Mouse (Mus musculus): Measurements from ENCODE around the gene Tnfsf15.

Gene Tnfsf15

DNA sequence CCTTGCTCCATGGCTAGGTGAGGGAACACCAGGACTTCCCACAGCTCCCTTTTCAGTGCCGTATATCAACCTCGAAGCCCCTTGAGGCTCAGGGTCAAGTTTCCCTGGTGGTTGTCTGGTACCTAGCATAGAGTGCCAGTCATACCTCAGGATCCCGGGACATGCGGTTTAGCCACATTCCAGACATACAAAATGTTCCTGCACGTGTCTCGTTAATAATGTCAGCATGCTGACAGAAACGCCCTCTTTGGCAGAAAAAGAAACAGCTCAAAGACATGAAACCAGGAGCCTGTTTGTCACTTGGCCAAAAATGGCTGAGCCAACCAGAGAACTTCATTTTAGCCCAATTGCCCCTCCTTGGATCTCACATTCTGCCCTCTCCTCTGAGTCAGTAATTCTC is 2.8 kb downstream of the Tnfsf15 start:
- no peak for DNase-seq

DNA sequence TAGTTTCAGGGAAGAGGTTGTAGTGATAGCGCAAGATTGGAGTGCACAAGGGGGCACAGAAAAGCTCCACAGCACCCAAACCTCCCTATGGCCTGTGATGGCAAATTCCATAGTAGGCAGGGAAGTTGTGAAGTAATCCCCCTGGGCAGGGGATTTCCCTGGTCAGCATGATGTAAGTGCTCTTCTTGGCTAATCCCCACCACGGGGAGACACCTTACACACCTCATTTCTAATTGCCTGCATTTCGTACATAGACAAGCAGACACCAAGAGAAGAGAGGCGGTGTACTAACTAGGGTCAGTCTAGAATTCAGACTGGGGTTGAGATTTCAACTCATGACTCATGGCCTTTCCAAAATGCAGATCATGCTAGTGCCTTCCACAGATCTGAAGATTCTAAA is 4.2 kb downstream of the Tnfsf15 start:
- DNase-seq, result no peak

DNA sequence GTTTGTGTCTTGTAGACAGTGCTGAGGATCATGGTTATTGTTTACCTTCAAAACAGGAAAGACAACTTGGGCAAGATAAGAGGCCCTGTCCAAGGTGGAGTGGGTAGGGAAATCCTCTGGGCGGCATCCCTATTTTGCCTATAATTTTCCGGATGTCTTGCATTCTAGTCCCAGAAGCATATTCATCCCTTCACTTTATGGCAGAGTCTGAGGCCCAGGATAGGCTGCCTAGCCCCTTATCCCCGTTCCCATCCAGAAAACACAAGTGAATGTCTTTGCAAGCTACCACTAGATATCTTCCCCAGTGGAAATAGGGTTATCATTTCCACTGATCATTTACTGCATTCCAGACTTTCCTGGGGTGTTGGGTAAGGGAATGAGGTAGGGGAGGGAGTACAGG is 4.9 kb downstream of the Tnfsf15 start:
- no peak for DNase-seq

DNA sequence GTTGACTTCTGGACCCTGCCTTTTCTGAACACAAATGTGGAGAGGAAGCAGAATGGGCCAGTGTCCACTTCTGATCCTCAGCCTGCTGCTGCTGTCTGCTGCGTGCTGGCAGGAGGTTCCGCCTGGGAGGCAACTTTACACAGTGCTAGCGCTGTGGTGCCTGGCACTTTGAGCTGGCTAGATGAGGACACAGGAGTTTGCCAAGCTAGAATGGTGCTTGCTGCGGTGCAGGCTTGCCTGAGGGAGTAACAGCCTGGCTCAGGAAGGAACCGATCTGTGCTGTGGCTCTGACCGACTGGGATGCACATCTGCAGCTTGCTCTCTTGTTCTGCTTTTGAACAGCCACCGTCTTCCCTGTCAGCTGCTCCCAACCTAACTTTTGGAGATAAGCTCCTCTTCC is 5.4 kb downstream of the Tnfsf15 start:
- peak; percentile 39 for DNase-seq

DNA sequence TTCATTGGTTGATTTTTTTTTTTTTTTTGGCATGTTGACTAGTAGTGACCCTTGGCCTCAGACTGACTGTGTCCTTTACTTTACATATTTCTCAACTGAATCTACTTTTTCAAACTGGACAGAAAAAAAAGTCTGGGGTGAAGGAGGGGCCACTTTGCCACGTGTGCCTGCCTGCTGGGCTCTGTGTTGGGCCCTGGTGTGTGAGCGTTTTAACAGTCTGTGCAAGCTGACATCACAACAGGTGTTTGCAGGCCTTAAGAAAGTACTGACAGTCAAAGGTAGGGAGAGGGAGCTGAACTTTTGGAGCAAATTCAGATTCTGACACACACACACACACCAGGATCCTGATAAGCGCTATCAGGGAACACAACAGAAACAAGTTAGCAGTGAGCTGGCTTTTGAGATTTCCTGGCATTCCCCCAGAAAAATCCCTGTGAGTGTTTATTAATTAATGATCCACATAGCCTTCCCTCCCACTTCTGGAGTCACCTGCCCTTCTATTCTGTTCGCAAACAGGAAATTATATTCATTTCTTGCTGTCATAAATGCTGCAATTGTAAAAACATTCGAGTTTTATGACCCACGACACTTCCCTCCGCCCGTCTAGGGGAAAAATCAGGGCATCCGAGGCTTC is 6.4 kb downstream of the Tnfsf15 start:
- no peak for DNase-seq

DNA sequence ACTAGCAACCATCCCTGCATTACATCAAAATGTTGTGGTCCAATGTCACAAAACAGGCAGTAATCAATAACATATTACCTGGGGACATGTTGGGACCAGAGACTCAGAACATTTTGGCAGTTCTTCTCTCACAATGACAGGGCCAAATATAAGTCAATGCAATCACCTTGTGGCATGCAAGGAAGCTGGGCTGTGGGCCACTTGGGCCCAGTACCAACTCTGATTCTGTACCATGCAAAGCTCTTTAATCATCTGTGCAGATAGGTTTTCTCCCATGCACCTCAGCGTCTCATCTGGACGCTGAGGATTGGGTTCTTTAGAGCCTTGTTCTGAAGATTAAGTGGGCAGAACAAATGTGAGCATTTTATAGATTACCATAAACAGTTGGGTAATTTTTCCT is 13.6 kb downstream of the Tnfsf15 start:
- DNase-seq, result no peak

DNA sequence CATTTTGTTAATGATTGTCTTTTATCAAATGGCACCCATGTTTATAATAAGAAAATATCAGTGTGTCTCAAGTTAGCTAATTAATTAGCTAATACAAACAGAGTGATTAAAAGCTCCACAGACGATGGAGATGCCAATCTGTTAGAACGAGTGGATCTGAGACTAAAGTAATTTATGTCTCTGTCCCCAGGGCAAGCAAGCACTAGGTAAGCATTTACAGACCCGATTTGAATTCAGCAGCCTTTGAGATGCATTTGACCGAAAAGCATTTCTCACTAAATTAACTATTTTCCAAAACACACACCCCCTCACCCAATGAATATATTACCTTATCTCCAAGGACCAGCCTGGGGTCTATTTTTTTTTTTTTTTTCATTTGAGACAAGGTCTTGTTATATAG is 18.2 kb downstream of the Tnfsf15 start:
- DNase-seq, result no peak

DNA sequence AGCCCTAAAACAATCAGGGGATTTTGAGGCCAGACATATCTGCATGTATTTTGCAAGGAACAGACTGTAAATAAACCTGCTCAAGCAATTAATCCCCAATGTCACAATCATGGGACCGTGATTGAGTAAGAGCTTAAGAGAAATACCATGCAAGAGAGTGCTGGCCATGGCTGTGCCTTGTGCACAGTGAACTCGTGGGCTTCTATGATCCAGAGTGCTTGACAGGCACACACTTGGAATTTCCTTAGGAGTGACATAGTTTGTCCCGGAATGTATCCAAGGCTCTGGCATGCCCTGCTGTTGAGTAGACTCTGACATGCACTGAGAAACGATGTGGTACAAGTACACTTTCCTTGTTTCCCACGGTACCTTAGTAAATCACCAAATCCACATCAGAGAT is 18.9 kb downstream of the Tnfsf15 start:
- DNase-seq, result no peak

DNA sequence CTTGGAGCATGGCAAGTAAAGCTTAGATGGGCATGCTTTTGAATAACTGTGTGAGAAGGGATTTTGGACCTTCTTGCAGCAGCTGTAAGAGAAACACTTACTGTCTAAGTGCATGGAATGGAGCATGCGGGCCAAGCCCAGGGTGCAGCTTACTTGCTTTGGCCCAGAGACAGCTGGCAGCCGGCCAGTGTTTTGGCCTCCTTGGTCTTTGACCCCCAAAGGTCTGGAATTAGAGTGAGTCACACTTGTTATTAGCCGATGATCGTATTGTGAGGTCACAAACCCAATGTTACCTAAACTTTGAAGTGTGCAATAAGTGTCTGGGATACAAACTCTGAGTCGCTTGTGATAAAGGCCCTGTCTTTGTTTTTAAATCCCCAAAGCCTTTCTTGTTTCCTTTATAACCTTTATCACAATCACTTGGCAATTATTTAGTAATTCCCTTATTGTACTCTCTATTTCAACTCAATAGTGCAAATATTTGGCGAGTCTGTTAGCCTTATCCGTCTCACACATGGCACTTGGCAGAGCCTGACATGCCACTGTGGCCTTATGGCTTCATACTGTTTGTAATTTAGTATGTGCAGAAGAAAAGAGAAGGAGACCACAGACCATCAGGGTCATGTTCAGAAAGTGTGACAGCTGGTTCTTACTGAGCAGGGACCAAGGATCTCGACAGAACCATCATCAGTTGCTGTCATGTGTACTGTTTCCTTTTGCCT is 26.8 kb downstream of the Tnfsf15 start:
- DNase-seq, result no peak

DNA sequence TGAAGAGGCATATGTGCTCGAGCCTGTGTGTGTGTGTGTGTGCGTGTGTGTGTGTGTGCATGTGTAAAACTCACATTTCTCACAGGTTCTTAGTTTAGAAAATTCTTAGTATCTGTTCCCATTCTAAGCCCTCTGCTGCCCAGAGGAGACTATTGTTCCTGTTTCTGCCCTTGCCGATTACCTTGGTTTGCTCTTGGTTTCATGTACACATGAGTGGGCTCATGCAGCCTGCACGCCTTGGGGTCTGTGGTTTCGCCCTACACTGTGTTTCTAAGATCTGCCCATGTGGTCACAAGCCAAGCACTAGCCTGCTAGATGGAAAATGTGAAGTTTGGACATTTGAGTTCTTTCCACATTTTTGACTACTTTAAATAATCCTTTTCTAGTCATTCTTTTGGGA is 33.0 kb downstream of the Tnfsf15 start:
- no peak for DNase-seq

DNA sequence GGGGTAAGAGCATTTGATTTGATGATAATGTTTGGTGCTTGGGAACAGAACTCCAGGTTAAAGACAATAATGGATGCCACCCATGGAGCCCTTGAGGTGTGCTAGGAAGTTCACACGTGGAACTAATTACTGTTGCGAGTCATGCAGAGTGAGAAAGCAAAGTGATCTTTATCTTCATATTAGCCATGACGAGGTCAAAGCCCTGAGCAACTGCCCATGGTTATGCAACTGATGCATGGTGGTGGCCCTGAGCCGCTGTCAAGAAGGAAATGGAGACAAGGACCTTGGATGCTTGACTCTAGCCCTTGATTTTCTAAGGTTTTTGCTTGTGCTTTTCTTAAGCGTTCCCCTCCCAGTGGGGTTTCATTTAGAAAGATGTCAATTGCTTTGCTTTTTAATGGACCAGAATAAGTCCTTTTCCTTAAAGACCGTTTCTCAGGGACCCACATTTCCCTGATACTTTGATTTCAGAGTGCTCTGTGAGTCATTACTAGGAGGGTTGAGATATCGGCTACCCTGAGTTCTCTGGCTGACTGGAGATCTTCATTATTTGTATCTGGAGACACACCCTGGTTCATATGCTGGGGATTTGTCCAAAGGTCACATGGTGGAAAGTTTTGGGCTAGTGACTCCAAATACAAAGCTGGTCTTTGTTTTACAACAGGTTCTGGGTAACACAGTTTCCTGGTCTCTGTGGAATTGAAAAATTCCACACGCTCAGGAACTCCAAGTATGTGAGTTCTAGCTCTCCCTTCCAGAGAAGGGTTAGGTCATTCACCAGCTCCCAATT is 34.3 kb downstream of the Tnfsf15 start:
- DNase-seq, result no peak

DNA sequence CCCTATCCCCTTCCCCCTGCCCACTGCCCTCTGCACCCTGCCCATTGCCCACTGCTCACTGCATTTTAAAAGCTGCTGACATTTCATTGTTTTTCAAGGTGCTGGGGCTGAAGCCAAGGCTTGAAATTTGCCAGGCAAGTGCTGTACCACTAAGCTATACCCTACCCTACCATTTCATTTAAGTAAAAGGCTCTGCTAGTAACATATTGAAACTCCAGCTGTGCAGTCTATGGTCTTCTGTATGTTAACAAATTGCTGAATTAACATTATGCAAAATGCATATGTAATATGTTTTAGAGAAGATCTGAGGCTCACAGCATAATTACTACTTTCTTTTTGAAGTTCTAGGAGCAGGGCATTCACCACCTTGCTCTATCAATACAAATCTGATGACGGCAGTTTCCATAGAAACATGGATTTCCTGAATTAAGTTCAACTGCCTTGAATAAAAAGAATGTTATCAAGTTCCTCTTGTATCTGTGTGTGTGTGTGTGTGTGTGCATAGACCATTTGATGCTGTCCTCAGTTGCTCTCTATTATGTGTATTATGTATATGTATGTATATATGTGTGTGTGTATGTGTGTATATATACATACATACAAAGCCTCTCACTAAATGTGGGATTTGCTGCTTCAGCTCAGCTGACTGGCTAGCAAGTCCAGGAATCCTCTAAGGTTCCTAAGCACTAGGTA is 38.5 kb downstream of the Tnfsf15 start:
- no peak for DNase-seq

DNA sequence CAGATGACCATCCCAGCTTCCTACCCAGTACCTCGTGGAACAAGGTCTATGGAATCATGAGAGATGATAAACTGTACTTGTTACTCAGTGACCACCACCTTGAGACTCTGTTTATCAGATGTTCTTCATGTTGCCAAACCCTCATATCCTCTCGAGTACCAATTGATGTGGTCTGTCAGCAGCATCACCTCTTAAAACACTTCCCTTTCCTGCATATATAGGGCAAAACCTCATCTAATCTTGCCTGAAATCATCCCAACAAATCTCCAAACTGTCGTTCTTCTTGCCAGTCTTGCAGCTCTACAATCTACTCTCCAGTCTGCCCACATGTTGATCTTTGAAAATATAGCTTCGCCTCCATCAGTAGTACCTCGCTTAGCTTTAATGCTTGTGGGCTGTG is 40.7 kb downstream of the Tnfsf15 start:
- no peak for DNase-seq

DNA sequence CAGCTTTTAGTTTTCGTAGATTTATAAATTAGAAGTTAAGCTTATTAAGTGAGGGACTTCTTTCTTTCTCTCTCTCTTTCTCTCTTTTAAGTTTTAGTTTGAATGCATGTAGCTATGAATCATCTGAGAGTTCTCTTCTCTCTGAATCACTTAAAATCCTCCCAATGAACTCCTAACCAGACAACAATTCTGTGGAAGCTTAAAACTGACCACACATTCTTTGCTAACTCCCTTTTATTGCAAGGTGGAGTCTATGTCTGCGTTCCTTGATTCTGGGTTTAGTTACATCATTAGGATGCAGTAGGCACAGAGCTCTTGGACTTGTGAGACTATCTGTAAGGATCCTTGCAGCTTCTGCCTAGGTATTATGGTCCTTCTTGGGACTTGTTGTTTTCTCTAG is 41.2 kb downstream of the Tnfsf15 start:
- DNase-seq, result no peak

DNA sequence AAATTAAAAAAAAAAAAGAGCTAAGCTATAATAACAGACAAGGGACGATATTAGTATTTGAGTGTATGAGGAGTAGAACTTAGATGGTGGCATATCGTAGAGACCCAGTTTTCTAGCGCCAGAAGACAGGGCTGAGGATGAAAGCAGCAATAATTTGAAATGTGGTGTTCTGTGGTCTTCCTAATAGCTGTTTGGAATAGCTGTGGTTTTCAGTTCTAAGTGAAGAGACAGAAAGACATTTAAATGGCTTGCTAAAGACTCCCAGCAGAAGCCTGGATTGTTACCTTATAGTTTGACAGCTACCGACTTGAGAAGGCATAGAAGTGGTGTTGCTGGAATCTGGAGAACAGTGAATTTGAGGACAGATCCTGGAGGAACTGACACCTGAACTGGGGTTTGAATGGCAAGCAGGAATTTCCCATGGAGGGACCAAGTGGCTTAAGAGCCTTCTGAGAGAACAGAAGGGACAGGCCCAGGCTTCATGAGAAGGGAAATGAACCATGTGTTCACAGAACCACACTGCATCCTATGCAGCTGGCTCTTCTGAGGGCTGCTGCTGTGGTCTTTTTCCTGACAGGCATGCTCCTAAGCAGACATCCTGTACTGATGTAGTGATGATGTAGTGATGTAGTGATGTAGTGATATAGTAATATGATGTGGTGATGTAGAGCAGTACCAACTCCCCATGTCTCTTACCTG is 42.8 kb downstream of the Tnfsf15 start:
- DNase-seq, result no peak

DNA sequence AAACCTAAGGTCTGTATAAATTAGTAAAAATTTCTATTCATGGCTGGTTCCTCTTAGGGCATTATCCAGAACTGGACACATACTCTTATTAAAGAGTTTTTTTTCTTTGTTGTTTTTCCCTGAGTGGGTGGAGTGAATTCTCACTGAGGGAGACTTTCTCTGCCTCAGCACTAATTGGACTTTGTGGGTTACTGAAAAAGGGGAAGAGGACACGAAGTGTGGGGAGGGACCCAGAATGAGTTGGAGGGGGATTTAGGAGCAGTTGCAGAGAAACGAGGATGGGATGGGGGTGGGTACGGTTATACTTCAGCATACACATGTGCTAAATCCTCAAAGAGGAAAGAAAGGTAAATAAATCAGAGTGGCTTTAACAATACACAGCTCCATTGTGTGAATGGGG is 45.2 kb downstream of the Tnfsf15 start:
- no peak for DNase-seq

DNA sequence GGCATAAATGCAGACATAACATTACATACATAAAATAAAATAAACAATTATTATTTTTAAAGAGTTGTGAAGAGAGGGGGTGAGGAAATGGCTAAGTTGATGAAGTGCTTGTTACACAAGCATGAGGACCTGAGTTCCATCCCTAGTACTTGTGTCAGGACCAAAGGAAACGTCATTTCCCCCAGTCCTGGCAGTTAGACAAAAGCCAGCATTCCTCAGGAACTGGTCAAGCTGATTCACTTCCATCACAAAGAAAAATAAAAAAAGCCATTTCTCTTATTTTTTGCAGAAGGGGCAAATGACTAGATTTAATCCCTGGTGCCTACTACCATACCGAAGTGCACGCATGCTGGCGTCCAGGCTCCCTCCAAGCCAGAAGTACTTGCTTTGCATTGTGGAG is 48.0 kb downstream of the Tnfsf15 start:
- DNase-seq, result no peak

DNA sequence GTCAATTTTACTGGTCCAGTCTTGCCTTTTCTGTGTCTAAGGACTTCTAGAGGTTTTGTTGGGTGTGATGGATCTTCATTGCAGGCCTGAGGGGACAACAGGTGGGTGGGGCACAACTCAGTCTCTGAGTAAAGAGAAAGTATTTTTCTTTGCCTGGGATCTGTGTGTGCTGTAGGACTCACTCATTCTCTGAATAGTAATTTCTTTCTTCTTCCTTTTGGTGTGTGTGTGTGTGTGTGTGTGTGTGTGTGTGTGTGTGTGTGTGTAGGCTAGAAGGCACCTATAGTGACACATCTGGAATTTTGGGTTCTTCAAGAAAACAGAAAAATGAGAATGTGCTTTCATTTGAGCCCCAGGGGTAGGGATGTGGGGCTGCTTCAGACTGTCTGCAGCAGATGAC is 52.6 kb downstream of the Tnfsf15 start:
- DNase-seq, result no peak

DNA sequence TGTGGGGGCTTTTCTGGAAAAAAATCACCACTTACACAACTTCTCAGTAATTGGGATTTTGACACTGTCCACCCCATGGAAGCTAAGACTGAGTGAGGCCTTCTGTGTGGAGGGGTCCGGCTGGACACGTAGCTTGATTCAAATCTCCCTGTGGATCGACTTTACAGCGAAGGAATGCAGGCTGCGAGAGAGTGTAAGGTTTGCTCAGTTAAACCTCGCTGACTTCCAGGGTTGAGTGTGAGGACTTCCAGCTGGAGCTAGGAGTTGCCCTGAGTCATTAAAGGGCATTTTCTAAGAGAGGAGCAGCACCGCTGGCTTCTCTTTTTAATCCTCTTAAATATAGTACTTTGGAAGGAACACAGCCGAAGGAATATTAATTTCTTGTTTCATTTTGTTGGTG is 57.5 kb downstream of the Tnfsf15 start:
- no peak for DNase-seq

DNA sequence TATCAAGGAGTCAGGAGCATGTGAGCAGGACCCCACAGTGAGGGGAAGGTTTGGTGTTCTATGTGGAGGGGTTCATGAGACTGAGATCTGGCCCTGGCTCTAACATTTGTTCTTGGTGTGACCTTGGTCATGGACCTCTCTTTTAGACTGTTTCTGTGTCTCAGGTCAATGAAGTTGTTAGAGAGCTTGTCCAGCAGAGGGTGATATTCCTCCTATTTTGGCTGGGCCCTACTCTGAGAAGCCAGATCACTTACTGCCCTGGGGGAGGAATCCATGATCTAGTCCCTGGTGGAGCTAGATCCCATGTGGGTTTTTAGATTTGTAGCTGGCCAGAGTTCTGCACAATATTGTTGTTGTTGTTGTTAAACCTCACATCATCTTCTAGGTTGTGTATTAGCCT is 58.8 kb downstream of the Tnfsf15 start:
- peak; percentile 8 for DNase-seq

DNA sequence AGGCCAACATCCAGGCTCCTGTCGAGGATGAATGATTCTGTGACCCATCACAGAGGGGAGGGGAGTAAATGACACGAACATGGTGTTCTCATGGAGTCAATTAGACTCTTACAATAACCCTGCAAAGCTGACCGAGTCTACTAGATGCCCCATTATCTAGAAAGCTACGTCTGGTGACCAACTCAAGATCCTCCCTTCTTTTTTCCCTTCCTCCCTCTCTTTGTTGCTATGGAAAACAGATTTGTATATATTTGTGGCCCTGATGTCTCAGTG is 59.7 kb downstream of the Tnfsf15 start:
- no peak for DNase-seq

DNA sequence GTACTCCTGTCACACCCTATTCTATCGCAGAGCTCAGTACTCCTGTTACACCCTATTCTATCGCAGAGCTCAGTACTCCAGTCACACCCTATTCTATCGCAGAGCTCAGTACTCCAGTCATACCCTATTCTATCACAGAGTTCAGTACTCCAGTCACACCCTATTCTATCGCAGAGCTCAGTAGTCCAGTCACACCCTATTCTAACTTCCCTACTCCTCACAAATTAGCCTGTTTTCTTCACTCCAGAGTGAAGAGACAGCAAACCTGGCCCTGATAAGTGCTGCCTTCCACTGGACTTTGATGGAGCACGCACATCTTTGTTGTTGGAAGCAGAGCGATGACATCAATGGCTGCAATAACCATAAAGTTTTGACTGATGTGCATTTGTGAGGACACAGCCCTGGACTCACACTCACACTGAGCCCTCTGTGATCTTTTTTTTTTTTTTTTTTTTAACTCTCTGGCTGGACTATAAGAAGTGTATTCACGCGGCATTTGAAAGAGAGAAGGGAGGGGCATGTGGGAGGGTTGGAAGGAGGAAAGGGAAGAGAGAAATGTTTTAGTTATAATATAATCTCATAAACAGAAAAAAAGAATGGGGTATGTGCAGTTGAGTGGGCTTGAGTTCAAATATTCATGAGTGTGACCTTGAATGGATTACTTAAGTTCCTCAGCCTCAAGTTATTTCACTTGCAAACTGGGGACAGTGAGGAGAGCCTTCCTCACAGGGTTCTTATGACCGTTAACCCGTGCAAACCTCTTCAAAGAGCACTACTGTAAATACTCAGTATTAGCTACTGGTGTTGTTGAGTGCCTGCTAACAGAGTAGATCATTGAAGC is 60.3 kb downstream of the Tnfsf15 start:
- no peak for DNase-seq
